Mouse (Mus musculus) cortical plate, adult 2 months (tissue): ENCODE results near the gene Baiap2. TPM values are rescaled to one million over a fixed set of nuclear protein-coding genes. Genes with fewer than 3 reads are reported as not detected.

Experiments
- H3K27ac ChIP-seq: fragments of 200-500 bp; 2 replicates; pipeline ENCODE4 v1.5.1; 2012; ENCODE audit warnings: low read length, control low read depth, inconsistent platforms; ENCODE audit not compliant: insufficient read depth
- H3K4me1 ChIP-seq: fragments of 200-500 bp; 2 replicates; pipeline ENCODE4 v1.6.1; 2011; ENCODE audit warnings: low read length; ENCODE audit not compliant: control insufficient read depth, insufficient read depth
- H3K4me3 ChIP-seq: fragments of 200-500 bp; 2 replicates; pipeline ENCODE4 v1.5.1; 2011; ENCODE audit warnings: mild to moderate bottlenecking, low read length, control low read depth; ENCODE audit not compliant: insufficient read depth
- CTCF ChIP-seq: fragments of 200-500 bp; IDR thresholded peaks from 2 replicates; pipeline ENCODE4 v1.5.1; 2011; ENCODE audit warnings: mild to moderate bottlenecking, control low read depth, low read length; ENCODE audit not compliant: insufficient read depth; ENCODE audit errors: extremely low read depth
- POLR2A ChIP-seq: fragments of 200-500 bp; IDR thresholded peaks from 2 replicates; pipeline ENCODE4 v1.6.1; 2011; ENCODE audit warnings: mild to moderate bottlenecking, low read length, control low read depth; ENCODE audit not compliant: insufficient read depth; ENCODE audit errors: extremely low read depth
- polyA plus RNA-seq: library from polyadenylated mRNA; depleted of rRNA; stranded (reverse); fragments of >200 nt; gene quantifications from 2 replicates; pipeline ENCODE4 v1.2.3, GENCODE M21; 2012

Baiap2 gene
- polyA plus RNA-seq, 1 experiment, result 253 TPM

- Histone ChIP-seq H3K4me3 (no peak overlapping the region), H3K4me1 (peaks cover 8% of the 10 kb centered on the region), H3K27ac (no peak overlapping the region)
- TF ChIP-seq POLR2A (no peak), CTCF (no peak)
Observed at GRCm38 (mm10) chr11:119982236-119982635, 39.7 kb downstream of the Baiap2 start.

DNA sequence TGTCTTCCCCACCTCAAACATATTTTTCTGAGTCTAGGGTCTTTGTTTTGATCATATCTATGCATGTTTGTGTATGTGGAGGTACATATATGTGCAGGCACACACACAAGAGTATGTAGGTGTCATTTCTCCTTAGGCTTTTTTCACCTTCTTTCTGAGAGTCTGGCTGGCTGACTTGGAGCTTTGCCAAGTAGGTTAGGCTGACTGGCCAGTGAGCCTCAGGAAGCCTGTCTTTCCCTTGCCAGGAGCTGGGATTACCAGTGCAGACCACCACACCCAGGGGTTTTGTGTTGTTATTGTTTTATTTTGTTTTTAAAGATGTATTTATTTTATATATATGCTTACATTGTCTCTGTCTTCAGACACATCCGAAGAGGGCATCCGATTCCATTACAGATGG, 40.6 kb downstream of the Baiap2 start:
- H3K4me1 ChIP-seq, result peaks cover 11% of the 10 kb centered on the region
- no peak overlapping the region for H3K4me3 ChIP-seq
- TF ChIP-seq POLR2A (no peak), CTCF (no peak)
- H3K27ac ChIP-seq, result no peak overlapping the region

GRCm38 (mm10) chr11:119986751-119987425, 44.3 kb downstream of the Baiap2 start:
- Histone ChIP-seq H3K27ac (peak overlapping the region; percentile 38; the same call in 1 of the 2 replicates), H3K4me1 (peaks cover 31% of the 10 kb centered on the region), H3K4me3 (no peak overlapping the region)
- TF ChIP-seq CTCF, result no peak
- no peak for TF ChIP-seq POLR2A

DNA sequence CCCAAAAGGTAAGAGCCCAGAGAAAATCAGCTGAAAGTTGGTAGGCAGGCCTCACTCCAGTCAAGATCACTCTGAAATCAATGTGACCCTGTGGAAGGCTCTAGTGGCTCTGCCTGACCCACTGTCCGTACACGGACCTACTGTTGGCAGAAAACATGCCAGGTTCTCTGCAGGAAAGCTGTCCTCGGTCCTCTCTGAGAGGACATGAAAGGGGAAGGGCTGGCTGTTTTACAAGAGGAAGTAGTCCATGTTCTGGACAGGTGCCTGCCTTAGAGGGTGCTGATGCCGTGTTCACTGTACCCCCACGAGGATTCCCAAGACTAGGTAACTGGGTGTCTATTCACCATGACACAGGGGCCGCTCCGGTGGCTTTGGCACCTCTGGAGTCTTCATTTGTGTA, 45.3 kb downstream of the Baiap2 start:
- no peak for TF ChIP-seq CTCF
- no peak for TF ChIP-seq POLR2A
- no peak overlapping the region for H3K4me3 ChIP-seq
- H3K4me1 ChIP-seq, result peaks cover 31% of the 10 kb centered on the region
- peak overlapping the region; percentile 59 for H3K27ac ChIP-seq

- Histone ChIP-seq H3K4me1 (peaks cover 31% of the 10 kb centered on the region), H3K27ac (0 out of 2 replicates have a peak overlapping the region, but pooled peaks have one; percentile 59), H3K4me3 (no peak overlapping the region)
- TF ChIP-seq POLR2A (no peak), CTCF (no peak)
Observed at GRCm38 (mm10) chr11:119988391-119988790, 45.8 kb downstream of the Baiap2 start.

DNA sequence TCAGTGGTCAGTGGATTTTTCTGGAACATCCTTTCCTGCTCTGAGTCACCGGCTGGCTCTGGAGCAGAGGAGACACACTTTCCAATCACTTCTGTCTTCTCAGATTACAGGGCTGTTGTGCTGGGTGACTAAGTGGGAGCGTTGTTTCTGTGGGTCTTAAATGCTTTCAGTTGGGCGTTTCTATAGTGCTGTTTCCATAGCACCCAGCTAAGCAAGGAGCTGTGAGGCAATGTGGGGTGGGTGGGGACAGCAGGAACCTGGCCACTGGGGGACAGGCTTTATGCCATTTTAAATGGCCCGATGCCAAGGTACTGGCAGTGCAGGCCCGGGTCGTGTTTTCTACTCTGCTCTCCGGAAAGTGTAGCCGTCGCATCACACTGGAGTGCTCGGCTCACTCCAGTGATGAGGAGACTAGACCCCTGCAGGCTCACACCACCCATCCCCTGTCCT, 46.6 kb downstream of the Baiap2 start:
- no peak overlapping the region for H3K4me3 ChIP-seq
- TF ChIP-seq POLR2A (0 out of 2 replicates have a peak, but pooled peaks have one; percentile 16), CTCF (no peak)
- peak overlapping the region; percentile 86 for H3K27ac ChIP-seq
- H3K4me1 ChIP-seq, result peaks cover 31% of the 10 kb centered on the region

DNA sequence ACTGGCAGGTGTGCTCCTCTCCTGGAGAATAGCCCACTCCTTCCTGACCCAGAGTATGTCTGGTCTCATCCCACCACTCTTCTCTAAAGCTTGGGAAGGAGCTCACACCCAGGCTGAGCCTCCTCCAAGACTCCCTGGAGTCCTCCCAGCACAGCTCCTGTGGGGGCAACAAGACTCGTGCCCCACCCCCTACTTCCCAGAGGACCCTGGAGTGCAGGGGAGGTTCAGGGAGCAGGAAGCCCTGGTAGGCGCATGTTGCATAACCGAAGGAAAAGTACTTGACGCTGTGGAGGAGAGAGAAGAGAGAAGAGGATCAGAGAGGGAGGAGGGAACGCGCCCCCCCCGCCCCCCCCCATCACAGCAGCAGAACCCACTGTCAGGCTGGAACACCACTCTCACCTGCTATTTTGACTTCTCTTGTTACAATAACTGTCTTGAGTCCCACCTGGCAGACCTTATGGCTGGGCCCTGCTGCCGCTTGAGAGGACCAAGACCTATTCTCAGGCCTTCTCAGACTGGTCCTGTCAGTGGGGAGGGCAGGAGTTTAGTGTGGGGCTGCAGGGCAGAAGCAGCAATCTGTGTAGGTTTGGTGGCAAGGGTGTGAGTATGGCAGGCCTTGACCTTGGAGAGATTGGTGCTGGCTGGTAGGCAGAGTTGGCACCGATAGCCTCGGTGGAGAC, 48.2 kb downstream of the Baiap2 start:
- H3K4me3 ChIP-seq, result no peak overlapping the region
- peaks cover 31% of the 10 kb centered on the region for H3K4me1 ChIP-seq
- no peak for TF ChIP-seq CTCF
- TF ChIP-seq POLR2A, result 0 out of 2 replicates have a peak, but pooled peaks have one; percentile 3
- peak overlapping the region; percentile 86 for H3K27ac ChIP-seq

- TF ChIP-seq CTCF, result peak; percentile 85
- TF ChIP-seq POLR2A, result no peak
- H3K4me3 ChIP-seq, result no peak overlapping the region
- peaks cover 28% of the 10 kb centered on the region for H3K4me1 ChIP-seq
- H3K27ac ChIP-seq, result 0 out of 2 replicates have a peak overlapping the region, but pooled peaks have one; percentile 48
Observed at GRCm38 (mm10) chr11:119991338-119991678, 48.7 kb downstream of the Baiap2 start.

DNA sequence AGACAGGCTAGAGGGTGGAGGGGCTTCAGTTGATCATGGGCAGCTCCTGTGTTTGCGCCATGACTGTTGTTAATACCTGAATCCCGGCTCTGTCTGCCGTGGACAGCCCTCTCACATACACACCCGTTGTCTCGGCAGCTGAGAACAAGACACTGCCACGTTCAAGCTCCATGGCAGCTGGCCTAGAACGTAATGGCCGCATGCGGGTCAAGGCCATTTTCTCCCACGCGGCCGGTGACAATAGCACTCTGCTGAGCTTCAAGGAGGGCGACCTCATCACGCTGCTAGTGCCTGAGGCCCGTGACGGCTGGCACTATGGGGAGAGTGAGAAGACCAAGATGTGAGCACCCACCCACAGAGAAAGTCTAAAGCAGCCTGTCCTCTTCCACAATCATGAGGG, 54.8 kb downstream of the Baiap2 start:
- H3K27ac ChIP-seq, result peak overlapping the region; percentile 2; the same call in 1 of the 2 replicates
- H3K4me3 ChIP-seq, result no peak overlapping the region
- TF ChIP-seq POLR2A, result no peak
- no peak for TF ChIP-seq CTCF
- 0 out of 2 replicates have a peak, but pooled peaks cover 1% of the 10 kb centered on the region for H3K4me1 ChIP-seq
